Mouse (Mus musculus) kidney, adult 9 months (tissue): ENCODE measurements at regions not wholly inside any gene's neighbourhood (a gene's known extent, or its start where the extent isn't known, plus 50 kb on each side); places are given as distances from the start of the nearest gene placed in this dataset.

ENCODE experiments used
- DNase-seq: peaks from one replicate; pipeline ENCODE4 v3.0.0; 2022

DNA sequence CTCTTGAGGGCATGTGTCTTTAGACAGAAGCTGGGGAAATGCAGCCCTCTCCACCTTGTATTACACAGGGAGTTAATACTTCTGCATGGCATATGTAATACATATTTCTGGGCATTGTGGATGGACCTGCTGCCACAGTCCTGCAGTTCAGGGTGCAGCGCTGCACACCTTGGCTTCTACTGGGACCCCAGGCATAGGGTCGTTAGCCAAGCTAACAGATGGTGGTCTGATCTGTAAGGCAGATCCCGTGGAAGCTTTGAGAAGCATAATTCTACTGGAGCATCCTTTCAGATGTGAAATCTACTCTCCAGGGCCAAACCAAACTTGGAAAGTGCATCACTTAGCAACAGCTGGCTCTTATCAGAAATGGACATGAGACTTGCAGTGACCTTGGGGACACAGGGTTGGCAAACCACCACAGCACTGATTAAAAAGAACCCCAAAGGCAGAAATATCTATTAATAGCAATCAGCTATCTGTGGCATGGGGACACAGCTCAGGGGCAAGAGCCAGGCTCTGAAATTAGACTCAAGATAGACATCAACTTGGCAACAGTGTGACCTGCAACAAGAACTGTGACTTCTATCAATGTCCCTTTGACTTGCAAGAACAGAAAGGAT, 155.0 kb downstream of the Drd1 start:
- peak; percentile 19 for DNase-seq

DNA sequence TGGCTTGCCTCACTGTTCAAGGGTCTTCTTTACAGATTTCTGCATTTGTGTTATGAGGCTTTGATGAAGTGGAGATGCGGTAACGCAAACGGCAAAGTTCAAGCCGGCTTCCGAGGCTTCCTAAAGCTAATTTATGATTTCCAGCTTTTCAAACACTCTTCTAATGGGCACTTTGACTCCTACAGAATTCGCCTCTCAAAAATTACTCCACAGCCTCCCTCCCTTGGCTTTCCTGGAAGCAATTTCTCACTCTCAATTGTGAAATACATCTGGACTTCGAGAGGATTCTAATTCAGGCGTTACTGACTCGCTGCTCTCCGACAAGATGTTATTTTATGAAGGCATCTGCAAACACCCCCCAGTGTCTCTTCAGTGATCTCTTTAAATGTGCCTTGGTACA, 157.2 kb downstream of the Drd1 start:
- no peak for DNase-seq

DNA sequence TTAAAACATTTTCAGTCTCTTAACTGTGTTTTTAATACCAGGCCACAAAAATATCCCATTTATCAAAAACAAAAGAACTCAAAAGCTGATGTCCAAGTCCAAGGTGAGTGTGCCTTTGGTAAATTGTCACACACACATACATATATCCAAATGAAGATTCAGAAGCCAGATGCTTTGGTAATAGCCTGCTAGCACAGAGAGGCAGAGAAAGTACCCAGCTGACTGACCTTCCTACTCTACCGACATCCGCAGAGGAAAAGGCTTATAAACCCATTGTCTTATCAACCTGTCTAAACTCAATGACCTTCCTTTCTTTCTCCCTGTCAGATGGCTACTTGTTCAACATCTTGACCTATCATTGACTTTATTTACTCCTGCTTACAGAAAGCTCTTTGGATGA, 158.3 kb downstream of the Drd1 start:
- DNase-seq: no peak

GRCm38 (mm10) chr13:53888411-53888810, 167.1 kb downstream of the Drd1 start:
- DNase-seq: no peak

DNA sequence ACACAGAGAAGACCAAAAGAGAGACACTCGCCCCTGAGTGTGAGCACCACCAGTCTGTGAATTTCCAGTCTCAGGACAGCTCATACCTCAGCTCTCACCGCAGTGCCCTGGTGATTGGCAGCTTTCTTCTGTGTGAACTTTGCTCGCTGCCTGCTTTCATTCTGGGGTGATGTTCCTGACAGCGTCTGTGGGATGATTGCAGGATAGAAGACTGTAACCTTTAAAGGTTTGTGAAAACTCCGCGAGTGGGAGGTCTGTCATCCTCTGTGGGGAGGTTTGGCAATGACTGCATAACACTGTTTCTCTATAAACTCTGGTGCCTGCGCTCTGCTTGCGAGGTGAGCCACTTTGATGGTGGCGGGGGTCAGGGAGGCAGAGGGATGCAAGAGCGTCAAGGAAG, 169.7 kb downstream of the Drd1 start:
- no peak for DNase-seq

GRCm38 (mm10) chr13:53883206-53883605, 172.3 kb downstream of the Drd1 start:
- DNase-seq: no peak

- DNase-seq: no peak
Measured at GRCm38 (mm10) chr13:53880466-53881250, 174.8 kb downstream of the Drd1 start.

GRCm38 (mm10) chr13:53875546-53875945, 180.0 kb downstream of the Drd1 start:
- no peak for DNase-seq

DNA sequence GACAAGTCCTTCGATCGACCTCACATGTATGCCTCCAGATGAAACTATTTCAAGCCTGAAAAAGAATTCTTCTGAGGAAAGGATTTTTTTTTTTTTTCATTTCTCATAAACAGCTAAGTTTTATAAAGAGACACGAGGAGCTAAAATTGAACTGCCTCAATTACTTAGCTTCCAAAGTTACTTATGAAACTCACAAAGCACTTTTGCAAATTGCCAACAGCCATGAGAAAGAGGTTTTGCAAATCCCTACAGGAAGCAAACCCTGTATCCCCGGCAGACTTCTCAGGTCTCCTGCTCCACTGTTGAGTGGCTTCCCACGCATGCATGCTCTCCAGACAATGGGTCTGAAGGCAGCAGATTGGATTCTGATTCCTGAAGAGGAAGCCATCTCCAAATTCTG, 190.2 kb downstream of the Drd1 start:
- no peak for DNase-seq

GRCm38 (mm10) chr13:53862336-53862735, 193.2 kb downstream of the Drd1 start:
- no peak for DNase-seq

DNA sequence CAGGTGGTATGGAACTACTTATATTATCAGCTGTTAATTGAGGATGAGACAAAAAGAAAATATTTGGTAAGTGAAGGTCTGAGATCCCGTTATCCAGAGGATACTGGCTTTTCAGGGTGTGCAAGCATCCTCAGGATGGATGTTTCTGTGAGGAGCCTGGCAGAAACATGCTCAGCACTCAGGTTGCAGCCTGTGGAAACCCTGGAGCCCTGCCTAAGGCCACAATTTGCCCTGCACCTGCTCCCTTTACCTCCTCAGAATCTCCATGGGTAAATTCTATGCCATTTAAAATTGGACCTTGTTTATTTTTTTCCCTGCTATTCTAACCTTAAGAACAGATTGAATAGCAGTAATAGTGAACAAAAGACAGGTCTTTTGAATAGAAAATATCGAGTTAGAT, 201.3 kb downstream of the Drd1 start:
- no peak for DNase-seq

DNA sequence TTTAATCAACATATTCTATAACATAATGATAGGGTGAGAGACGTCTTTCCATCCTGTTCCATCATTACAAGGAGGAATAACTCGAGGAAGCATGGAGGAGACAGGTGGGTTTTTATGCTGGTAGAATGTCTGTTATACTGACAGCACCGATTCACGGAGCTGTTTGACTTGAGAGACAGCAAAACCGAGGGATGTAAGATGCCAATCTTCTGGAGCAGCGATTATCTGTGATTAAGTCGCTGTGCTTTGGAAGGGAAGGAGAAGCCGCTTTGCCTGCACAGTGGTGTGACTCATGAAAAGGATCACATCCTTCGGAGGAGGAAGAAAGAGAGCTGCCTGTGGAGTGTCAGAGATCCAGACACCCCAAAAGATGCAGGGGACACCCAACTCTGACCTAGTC, 205.4 kb downstream of the Drd1 start:
- DNase-seq: no peak

GRCm38 (mm10) chr13:53846221-53846620, 209.3 kb downstream of the Drd1 start:
- DNase-seq: no peak

DNA sequence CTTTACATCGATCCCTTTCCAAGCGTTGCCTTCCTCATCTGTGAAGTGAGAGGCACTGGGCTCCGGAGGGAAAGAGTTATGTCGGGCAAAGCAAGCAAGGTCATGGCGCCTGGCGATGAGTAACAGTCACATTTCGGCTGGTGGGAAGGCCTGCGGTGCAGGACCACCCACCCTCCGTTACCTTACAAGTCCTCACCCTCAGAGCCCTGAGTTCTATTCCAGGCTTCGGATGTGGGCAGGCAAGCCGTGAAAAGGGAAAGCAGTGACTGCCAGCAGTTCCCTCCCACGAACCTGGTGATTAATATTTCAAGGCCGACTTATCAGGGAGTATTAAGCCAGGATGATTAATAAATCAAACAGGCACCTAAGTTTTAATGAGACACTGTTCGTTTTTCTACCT, 209.7 kb downstream of the Drd1 start:
- no peak for DNase-seq

DNA sequence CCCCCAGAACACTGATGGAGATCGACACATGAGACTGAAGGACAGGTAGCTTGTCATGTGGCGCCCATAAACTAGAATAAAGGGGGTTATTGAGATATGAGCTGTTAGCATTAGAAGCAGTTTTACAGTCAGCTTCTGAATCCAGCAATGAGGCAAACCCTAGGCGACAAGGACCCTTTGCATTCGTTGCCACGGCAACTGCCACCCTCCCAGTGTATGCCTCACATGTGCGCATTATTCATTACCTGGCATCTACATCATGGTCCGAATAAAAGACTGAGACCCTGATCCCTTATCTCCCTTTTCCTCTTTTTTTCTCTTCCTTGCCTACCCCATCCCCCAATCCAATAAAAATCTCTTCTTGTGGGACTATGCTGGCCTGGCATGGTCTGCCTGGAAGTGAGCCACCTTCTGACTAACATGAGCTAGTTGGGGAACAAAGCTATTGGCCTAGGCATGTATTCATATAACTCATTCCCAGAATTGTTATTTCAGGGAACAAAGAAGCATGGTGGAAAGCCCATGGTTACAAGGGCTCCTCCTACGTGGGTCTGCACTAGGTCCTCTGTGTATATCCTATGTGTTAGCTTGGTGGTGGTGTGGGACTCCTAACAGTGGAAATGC, 229.4 kb downstream of the Drd1 start:
- DNase-seq: no peak

DNA sequence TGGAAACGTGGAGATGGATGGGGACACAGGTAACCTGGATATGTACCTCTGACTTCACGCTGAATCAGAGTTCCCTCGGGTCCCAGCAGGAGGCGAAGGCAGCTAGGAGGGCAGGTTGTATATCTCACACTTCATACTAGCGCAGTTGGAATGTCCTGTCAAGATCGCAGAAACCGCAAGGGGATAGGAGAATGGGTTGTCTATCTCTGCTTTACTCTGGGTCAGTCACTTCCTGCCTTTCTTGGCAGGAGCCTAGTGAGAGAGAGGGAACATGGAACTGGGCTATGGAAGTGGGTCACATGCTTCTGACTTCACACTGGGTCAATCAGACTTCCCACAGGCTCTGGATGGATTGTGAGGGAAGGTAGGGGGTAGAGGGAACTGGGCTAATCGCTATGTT, 233.4 kb downstream of the Drd1 start:
- peak; percentile 24 for DNase-seq

- no peak for DNase-seq
Measured at GRCm38 (mm10) chr13:53815629-53816028, 239.9 kb downstream of the Drd1 start.

DNA sequence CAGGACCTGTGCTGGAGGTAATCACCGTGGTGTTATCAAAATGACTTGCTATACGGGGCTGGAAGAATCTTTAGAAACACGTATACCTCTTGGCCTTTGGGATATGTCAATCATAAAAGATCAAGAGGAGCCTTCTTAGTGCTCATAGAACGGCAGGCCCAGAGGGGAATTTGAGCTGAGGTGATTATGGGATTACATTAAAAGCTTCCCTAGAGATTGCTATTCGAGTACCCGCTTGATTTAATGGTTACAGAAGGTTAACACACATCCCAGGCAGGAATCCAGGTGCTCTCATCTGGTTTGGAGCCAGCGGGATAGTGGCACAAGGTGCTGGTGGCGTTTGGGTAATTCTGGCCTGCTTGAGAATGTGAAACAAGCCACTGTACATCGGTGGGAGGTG, 241.4 kb downstream of the Drd1 start:
- peak; percentile 8 for DNase-seq

DNA sequence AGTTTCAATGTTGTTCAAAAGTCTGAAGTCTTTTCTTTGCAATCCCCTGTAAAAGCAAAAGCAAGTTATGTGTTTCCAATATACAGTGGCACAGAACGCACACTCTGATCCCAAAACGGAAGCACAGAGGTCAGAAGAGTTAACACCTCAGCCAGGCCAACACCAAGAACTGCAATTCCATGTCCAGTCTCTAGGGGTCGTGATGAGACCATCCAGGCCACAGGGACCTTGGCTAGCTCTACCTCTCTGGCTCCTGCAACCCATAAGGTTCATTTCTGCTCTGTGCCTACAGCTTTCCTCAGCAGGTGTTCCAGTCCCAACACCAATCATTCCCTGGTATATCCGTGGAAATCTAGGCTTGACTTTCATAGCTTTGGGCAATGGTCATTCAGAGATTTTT, 243.6 kb downstream of the Drd1 start:
- DNase-seq: peak; percentile 60

- no peak for DNase-seq
Measured at GRCm38 (mm10) chr13:53811151-53811550, 244.4 kb downstream of the Drd1 start.

GRCm38 (mm10) chr13:53807791-53808525, 247.5 kb downstream of the Drd1 start:
- no peak for DNase-seq

- no peak for DNase-seq
Measured at GRCm38 (mm10) chr13:53805872-53806271, 249.6 kb downstream of the Drd1 start.

- no peak for DNase-seq
Measured at GRCm38 (mm10) chr13:53800978-53801377, 254.5 kb downstream of the Drd1 start.

DNA sequence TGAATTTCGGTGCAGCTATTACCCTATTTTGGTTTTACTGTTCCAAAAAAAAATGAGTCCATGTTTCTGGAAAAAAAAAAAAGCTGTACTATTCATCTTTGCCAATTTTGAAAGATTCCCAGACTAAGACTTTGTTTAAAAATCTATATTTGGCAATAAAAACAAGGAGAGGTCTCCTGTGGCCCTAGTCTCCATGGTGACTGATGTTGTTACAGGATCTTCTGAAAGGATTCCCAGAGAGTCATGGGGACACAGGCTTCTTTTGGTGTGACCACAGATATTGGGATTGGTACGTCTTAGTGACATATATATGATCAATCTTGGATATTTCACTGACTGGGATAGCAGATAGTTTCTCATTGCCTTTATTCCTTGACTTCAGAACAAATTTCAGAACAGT, 266.7 kb downstream of the Drd1 start:
- DNase-seq: no peak
